Mouse (Mus musculus) megakaryocyte progenitor cell, adult 5-6 weeks (primary cell): ENCODE data around the gene Gm20777. TPM values are rescaled to one million over a fixed set of nuclear protein-coding genes. Genes with fewer than 3 reads are reported as not detected.
"Not testable (repeated sequence)": the region's sequence is repeated elsewhere in the genome, so short reads cannot be mapped to it uniquely, and the experiment has no call there.

ENCODE experiments used
- ATAC-seq: replicated peaks from 2 replicates; pipeline ENCODE4 v1.8.0; 2016; ENCODE audit warnings: mild to moderate bottlenecking, moderate TSS enrichment, inconsistent platforms; ENCODE audit not compliant: poor library complexity
- total RNA-seq, 2 experiments: library from RNA; stranded (forward) in 1 of 2; stranded (reverse) in 1 of 2; fragments of 157-497, 149-512 nt in 1 of 2; fragments of 200-1000 nt in 1 of 2; gene quantifications; 2 replicates each; pipeline versions ENCODE4 v1.2.3 to v1.2.4; 2015 to 2017

Gene Gm20777
- total RNA-seq (2015) (not detected in 2 replicates), total RNA-seq (2017) (not detected in 2 replicates)

- ATAC-seq: not testable (repeated sequence)
These were observed at the start of gene Gm20777 for GRCm38 (mm10) chrY:10752350-10752749. TSS of gene Gm20777 (minus strand) at chrY:10752450.

- not testable (repeated sequence) for ATAC-seq
These were observed 42.7 kb downstream of the Gm20777 start for GRCm38 (mm10) chrY:10709551-10709950.

- ATAC-seq: not testable (repeated sequence)
These were observed 43.5 kb downstream of the Gm20777 start for GRCm38 (mm10) chrY:10708761-10709160.

GRCm38 (mm10) chrY:10708226-10708625 is 44.0 kb downstream of the Gm20777 start:
- ATAC-seq: not testable (repeated sequence)

GRCm38 (mm10) chrY:10706686-10707085 is 45.6 kb downstream of the Gm20777 start:
- ATAC-seq: not testable (repeated sequence)

Other genes starting within 250 kb of the Gm20777 start
- gene Gm20737, start 216.4 kb downstream of the Gm20777 start, total RNA-seq (2015): not detected in 2 replicates
- not detected in 2 replicates for gene Gm20737, start 216.4 kb downstream of the Gm20777 start, total RNA-seq (2017)
- not detected in 2 replicates for gene Gm21775, start 199.0 kb downstream of the Gm20777 start, total RNA-seq (2015)
- not detected in 2 replicates for gene Gm21775, start 199.0 kb downstream of the Gm20777 start, total RNA-seq (2017)
- not detected in 2 replicates for gene Gm21900, start 136.1 kb downstream of the Gm20777 start, total RNA-seq (2015)
- gene Gm21900, start 136.1 kb downstream of the Gm20777 start, total RNA-seq (2017): not detected in 2 replicates